Mouse (Mus musculus) heart, postnatal 4 days (tissue): ENCODE measurements around the gene 2010300C02Rik. TPM values are rescaled to one million over a fixed set of nuclear protein-coding genes. Genes with fewer than 3 reads are reported as not detected.

ENCODE experiments used
- DNase-seq: peaks from one replicate; pipeline ENCODE4 v3.0.0; 2021
- total RNA-seq, 2 experiments: library from RNA; stranded (reverse); gene quantifications; 2 replicates each; pipeline ENCODE4 v1.2.3; 2021

Gene 2010300C02Rik
- total RNA-seq, 2 experiments from 2014 or later, result 1.7 to 1.9 TPM

- DNase-seq, result no peak
Observed at GRCm38 (mm10) chr1:37566344-37566743, 153.5 kb downstream of the 2010300C02Rik start.

- no peak for DNase-seq
Observed at GRCm38 (mm10) chr1:37565396-37565795, 154.5 kb downstream of the 2010300C02Rik start.

- DNase-seq, result no peak
Observed at GRCm38 (mm10) chr1:37561955-37562354, 157.9 kb downstream of the 2010300C02Rik start.

Other genes with a start within 250 kb of the 2010300C02Rik start
- gene Mgat4a, start 179.1 kb downstream of the 2010300C02Rik start, total RNA-seq, result 10 to 100 TPM; 15.1 to 15.5 TPM
- gene Tsga10, start 146.3 kb upstream of the 2010300C02Rik start, total RNA-seq, result 1 to 10 TPM; 4.1 to 4.2 TPM
- 1 to 10 TPM; 7.3 to 8.6 TPM for gene Lipt1, start 151.7 kb upstream of the 2010300C02Rik start, total RNA-seq
- 1 to 10 TPM; 5.8 to 7.9 TPM for gene Mitd1, start 170.3 kb upstream of the 2010300C02Rik start, total RNA-seq
- 100 to 1,000 TPM; 283 to 286 TPM for gene Mrpl30, start 170.4 kb upstream of the 2010300C02Rik start, total RNA-seq
- gene Lyg2, start 196.4 kb upstream of the 2010300C02Rik start, total RNA-seq, result not detected
- not detected for gene Lyg1, start 237.7 kb upstream of the 2010300C02Rik start, total RNA-seq